Mouse (Mus musculus): ENCODE measurements around the gene Ranbp17. TPM values are rescaled to one million over a fixed set of nuclear protein-coding genes. Genes with fewer than 3 reads are reported as not detected.
A peak's percentile ranks its signal among the peaks of the same experiment; 100 is the strongest.

Ranbp17 gene
- 3.9 and 7.5 TPM in 2 replicates for total RNA-seq (2014; fragmentation: Nextera tagmentation)
- total RNA-seq (2017): 0.98 and 1.6 TPM in 2 replicates

- peak; percentile 71 for ATAC-seq (replicated peaks; ENCODE audit: poor library complexity, severe bottlenecking)
These were observed at the start of gene Ranbp17 for GRCm38 (mm10) chr11:33513376-33513991. Gene Ranbp17, minus strand, starts transcription at chr11:33513746.

GRCm38 (mm10) chr11:33554123-33554522, 40.6 kb upstream of the Ranbp17 start:
- no peak for ATAC-seq (replicated peaks; ENCODE audit: poor library complexity, severe bottlenecking)

GRCm38 (mm10) chr11:33550861-33551560, 37.5 kb upstream of the Ranbp17 start:
- ATAC-seq (replicated peaks; ENCODE audit: poor library complexity, severe bottlenecking): no peak

GRCm38 (mm10) chr11:33547386-33547785, 33.8 kb upstream of the Ranbp17 start:
- no peak for ATAC-seq (replicated peaks; ENCODE audit: poor library complexity, severe bottlenecking)

- no peak for ATAC-seq (replicated peaks; ENCODE audit: poor library complexity, severe bottlenecking)
These were observed 31.4 kb upstream of the Ranbp17 start for GRCm38 (mm10) chr11:33544945-33545344.

GRCm38 (mm10) chr11:33544121-33544520, 30.6 kb upstream of the Ranbp17 start:
- no peak for ATAC-seq (replicated peaks; ENCODE audit: poor library complexity, severe bottlenecking)

GRCm38 (mm10) chr11:33537390-33538125, 24.0 kb upstream of the Ranbp17 start:
- no peak for ATAC-seq (replicated peaks; ENCODE audit: poor library complexity, severe bottlenecking)

GRCm38 (mm10) chr11:33536636-33537035, 23.1 kb upstream of the Ranbp17 start:
- ATAC-seq (replicated peaks; ENCODE audit: poor library complexity, severe bottlenecking): no peak

GRCm38 (mm10) chr11:33534541-33534940, 21.0 kb upstream of the Ranbp17 start:
- ATAC-seq (replicated peaks; ENCODE audit: poor library complexity, severe bottlenecking): no peak

GRCm38 (mm10) chr11:33533577-33533976, 20.0 kb upstream of the Ranbp17 start:
- ATAC-seq (replicated peaks; ENCODE audit: poor library complexity, severe bottlenecking): no peak

- ATAC-seq (replicated peaks; ENCODE audit: poor library complexity, severe bottlenecking): no peak
These were observed 16.0 kb upstream of the Ranbp17 start for GRCm38 (mm10) chr11:33529576-33529975.

- peak; percentile 79 for ATAC-seq (replicated peaks; ENCODE audit: poor library complexity, severe bottlenecking)
These were observed 631 bp downstream of the Ranbp17 start for GRCm38 (mm10) chr11:33512854-33513375.

GRCm38 (mm10) chr11:33509401-33509800, 4.1 kb downstream of the Ranbp17 start:
- no peak for ATAC-seq (replicated peaks; ENCODE audit: poor library complexity, severe bottlenecking)

- ATAC-seq (replicated peaks; ENCODE audit: poor library complexity, severe bottlenecking): no peak
These were observed 27.8 kb downstream of the Ranbp17 start for GRCm38 (mm10) chr11:33485746-33486145.

- no peak for ATAC-seq (replicated peaks; ENCODE audit: poor library complexity, severe bottlenecking)
These were observed 33.1 kb downstream of the Ranbp17 start for GRCm38 (mm10) chr11:33480410-33480809.

GRCm38 (mm10) chr11:33479209-33479608, 34.3 kb downstream of the Ranbp17 start:
- no peak for ATAC-seq (replicated peaks; ENCODE audit: poor library complexity, severe bottlenecking)

- ATAC-seq (replicated peaks; ENCODE audit: poor library complexity, severe bottlenecking): no peak
These were observed 36.9 kb downstream of the Ranbp17 start for GRCm38 (mm10) chr11:33476634-33477033.

- ATAC-seq (replicated peaks; ENCODE audit: poor library complexity, severe bottlenecking): no peak
These were observed 52.4 kb downstream of the Ranbp17 start for GRCm38 (mm10) chr11:33461172-33461571.

GRCm38 (mm10) chr11:33454069-33454468, 59.5 kb downstream of the Ranbp17 start:
- no peak for ATAC-seq (replicated peaks; ENCODE audit: poor library complexity, severe bottlenecking)

- no peak for ATAC-seq (replicated peaks; ENCODE audit: poor library complexity, severe bottlenecking)
These were observed 79.7 kb downstream of the Ranbp17 start for GRCm38 (mm10) chr11:33433813-33434212.

GRCm38 (mm10) chr11:33428238-33428637, 85.3 kb downstream of the Ranbp17 start:
- peak; percentile 83 for ATAC-seq (replicated peaks; ENCODE audit: poor library complexity, severe bottlenecking)

All from granulocyte monocyte progenitor cell, adult 5-6 weeks (primary cell).